Mouse (Mus musculus) neural tube, embryonic 11.5 days (tissue): ENCODE data around the gene Mthfd1l. TPM values are rescaled to one million over a fixed set of nuclear protein-coding genes. Genes with fewer than 3 reads are reported as not detected.

Experiments
- ATAC-seq: fragments of 200-750 bp; cut with Nextera tagmentation; 2 replicates; pipeline ENCODE4 v1.8.0; 2017; ENCODE audit warnings: moderate number of reproducible peaks, mild to moderate bottlenecking, moderate TSS enrichment, moderate library complexity; ENCODE audit not compliant: insufficient read depth, low FRiP score, low TSS enrichment
- DNase-seq: peaks from one replicate; pipeline ENCODE4 v3.0.0-alpha.2; 2015; ENCODE audit warnings: low spot score
- H3K27ac ChIP-seq: fragments of 300-500 bp; sonication (generic); 2 replicates; pipeline ENCODE4 v1.5.1; 2014; ENCODE audit warnings: low read depth, mild to moderate bottlenecking, low read length
- H3K27me3 ChIP-seq: fragments of 300-500 bp; sonication (generic); 2 replicates; pipeline ENCODE4 v1.6.1; 2014; ENCODE audit warnings: mild to moderate bottlenecking, low read length, mixed read lengths; ENCODE audit not compliant: control insufficient read depth, insufficient read depth
- H3K36me3 ChIP-seq: fragments of 300-500 bp; sonication (generic); 2 replicates; pipeline ENCODE4 v1.6.1; 2014; ENCODE audit warnings: mild to moderate bottlenecking, low read length, moderate library complexity, mixed read lengths; ENCODE audit not compliant: control insufficient read depth, insufficient read depth
- H3K4me1 ChIP-seq: fragments of 300-500 bp; sonication (generic); 2 replicates; pipeline ENCODE4 v1.6.1; 2014; ENCODE audit warnings: low read length, mixed read lengths; ENCODE audit not compliant: control insufficient read depth, insufficient read depth
- H3K4me2 ChIP-seq: fragments of 300-500 bp; sonication (generic); 2 replicates; pipeline ENCODE4 v1.6.1; 2014; ENCODE audit warnings: low read depth, mild to moderate bottlenecking, moderate library complexity
- H3K4me3 ChIP-seq: fragments of 300-500 bp; sonication (generic); 2 replicates; pipeline ENCODE4 v1.5.1; 2014; ENCODE audit warnings: low read depth, low read length
- H3K9ac ChIP-seq: fragments of 300-500 bp; sonication (generic); 2 replicates; pipeline ENCODE4 v1.6.1; 2014; ENCODE audit warnings: mild to moderate bottlenecking, low read length
- H3K9me3 ChIP-seq: fragments of 300-500 bp; sonication (generic); 2 replicates; pipeline ENCODE4 v1.6.1; 2016; ENCODE audit warnings: low read length; ENCODE audit not compliant: control insufficient read depth
- WGBS: fragments of 180-500 bp; shearing (Covaris S2); extraction: QIAGEN DNeasy Blood & Tissue Kit; methylation state at CpG from one replicate; pipeline ENCODE4 v1.1.7; 2014; 5-methylcytosine and 5-hydroxymethylcytosine counted together
- polyA plus RNA-seq: library from polyadenylated mRNA; unstranded; fragments of >200 nt; fragmentation: Nextera tagmentation; extraction: Ambion mirVana; gene quantifications from 2 replicates; pipeline ENCODE4 v1.2.1, GENCODE M21; 2014

Gene Mthfd1l
- 13.5 and 14.7 TPM in 2 replicates for polyA plus RNA-seq

DNA sequence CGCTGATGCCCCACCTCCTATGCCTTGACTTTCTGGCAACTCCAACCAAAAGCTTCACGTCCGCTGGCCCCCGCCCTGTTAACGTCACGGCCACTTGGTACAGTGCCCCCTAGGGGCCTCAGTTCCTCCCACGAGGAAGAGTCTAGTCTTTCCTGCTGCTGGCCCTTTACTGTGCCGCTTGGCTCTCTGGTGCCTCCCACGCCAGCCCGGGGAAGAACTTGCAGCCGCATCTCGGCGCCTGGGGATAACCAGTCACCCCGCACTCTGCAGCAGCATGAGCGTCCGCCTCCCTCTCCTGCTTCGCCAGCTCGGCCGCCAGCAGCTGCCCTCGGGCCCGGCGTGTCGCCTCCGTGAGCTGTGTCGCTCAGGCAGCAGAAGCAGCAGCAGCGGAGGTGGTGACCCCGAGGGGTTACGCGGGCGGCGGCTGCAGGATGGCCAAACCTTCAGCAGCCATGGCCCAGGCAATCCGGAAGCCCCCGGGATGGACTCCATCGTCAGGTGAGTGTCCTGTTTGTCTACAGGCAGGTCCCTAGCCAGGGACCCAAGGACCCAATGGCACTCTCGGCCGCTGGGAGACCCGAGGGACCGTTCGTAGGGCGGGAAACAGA, at the start of gene Mthfd1l:
Mthfd1l (plus strand) TSS at position 138 of the 608 bp plus-strand sequence.
- peak; percentile 80 for ATAC-seq
- no peaks in the 10 kb centered on the region for H3K36me3 ChIP-seq
- H3K9me3 ChIP-seq: no peaks in the 10 kb centered on the region
- H3K9ac ChIP-seq: peak within 1 kb of the TSS; percentile 68
- H3K4me3 ChIP-seq: peak within 1 kb of the TSS; percentile 62
- H3K4me1 ChIP-seq: no peaks in the 10 kb centered on the region
- H3K27ac ChIP-seq: peak within 1 kb of the TSS; percentile 58
- peak within 1 kb of the TSS; percentile 84 for H3K4me2 ChIP-seq
- no peaks in the 10 kb centered on the region for H3K27me3 ChIP-seq
- peak; percentile 88 for DNase-seq
- under 1% methylated on average over 40 of the region's 40 CpGs for WGBS

DNA sequence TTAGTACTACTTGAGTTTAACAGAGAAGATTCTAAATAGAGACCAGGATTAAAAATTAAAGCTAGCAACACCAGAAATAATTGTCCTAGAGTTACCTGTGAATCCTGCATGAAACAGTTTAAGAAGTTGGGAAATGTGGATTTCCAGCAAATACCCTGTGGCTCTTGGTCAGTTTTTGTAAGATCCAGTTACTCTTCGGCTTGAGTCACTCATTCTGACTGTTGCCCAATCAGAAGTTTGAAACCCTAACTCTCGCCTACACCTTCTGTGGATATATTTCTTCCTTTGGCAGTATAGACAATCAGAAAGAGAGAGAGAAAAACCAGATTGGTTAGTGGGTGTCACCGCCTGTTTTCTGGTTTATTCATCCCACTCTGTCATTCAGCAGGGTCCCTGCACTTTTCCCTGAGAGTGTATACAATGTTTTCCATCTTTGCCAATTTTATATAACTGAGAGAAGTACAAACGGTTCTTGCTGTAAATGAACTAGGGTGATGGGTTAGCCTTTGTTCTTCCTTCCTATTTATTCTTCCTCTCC, 44.8 kb upstream of the Mthfd1l start:
- H3K27ac ChIP-seq: no peak overlapping the region
- WGBS: 78% methylated on average over 4 of the region's 4 CpGs
- no peak for DNase-seq
- ATAC-seq: no peak
- no peak overlapping the region for H3K4me2 ChIP-seq
- no peaks in the 10 kb centered on the region for H3K27me3 ChIP-seq
- no peak overlapping the region for H3K4me3 ChIP-seq
- H3K4me1 ChIP-seq: no peaks in the 10 kb centered on the region
- no peaks in the 10 kb centered on the region for H3K9me3 ChIP-seq
- no peaks in the 10 kb centered on the region for H3K36me3 ChIP-seq
- no peak overlapping the region for H3K9ac ChIP-seq

GRCm38 (mm10) chr10:3931831-3932230, 41.1 kb upstream of the Mthfd1l start:
- no peak overlapping the region for H3K4me3 ChIP-seq
- H3K27ac ChIP-seq: no peak overlapping the region
- no peaks in the 10 kb centered on the region for H3K4me1 ChIP-seq
- no peaks in the 10 kb centered on the region for H3K36me3 ChIP-seq
- no peaks in the 10 kb centered on the region for H3K9me3 ChIP-seq
- DNase-seq: no peak
- ATAC-seq: no peak
- no peak overlapping the region for H3K9ac ChIP-seq
- no peak overlapping the region for H3K4me2 ChIP-seq
- H3K27me3 ChIP-seq: no peaks in the 10 kb centered on the region

- no peaks in the 10 kb centered on the region for H3K27me3 ChIP-seq
- no peak for DNase-seq
- WGBS: 80% methylated on average over 12 of the region's 12 CpGs
- H3K27ac ChIP-seq: no peak overlapping the region
- no peak overlapping the region for H3K9ac ChIP-seq
- ATAC-seq: no peak
- no peaks in the 10 kb centered on the region for H3K4me1 ChIP-seq
- no peak overlapping the region for H3K4me2 ChIP-seq
- H3K4me3 ChIP-seq: no peak overlapping the region
- no peaks in the 10 kb centered on the region for H3K9me3 ChIP-seq
- H3K36me3 ChIP-seq: no peaks in the 10 kb centered on the region
Measured at GRCm38 (mm10) chr10:3933311-3933940, 39.5 kb upstream of the Mthfd1l start.

- no peaks in the 10 kb centered on the region for H3K4me1 ChIP-seq
- H3K4me3 ChIP-seq: no peak overlapping the region
- H3K36me3 ChIP-seq: no peaks in the 10 kb centered on the region
- no peak overlapping the region for H3K4me2 ChIP-seq
- no peaks in the 10 kb centered on the region for H3K27me3 ChIP-seq
- H3K9me3 ChIP-seq: no peaks in the 10 kb centered on the region
- no peak for DNase-seq
- no peak overlapping the region for H3K9ac ChIP-seq
- no peak for ATAC-seq
- no peak overlapping the region for H3K27ac ChIP-seq
Measured at GRCm38 (mm10) chr10:3936864-3937263, 36.1 kb upstream of the Mthfd1l start.

GRCm38 (mm10) chr10:3939895-3940595, 32.9 kb upstream of the Mthfd1l start:
- 94% methylated on average over 11 of the region's 11 CpGs for WGBS
- DNase-seq: no peak

GRCm38 (mm10) chr10:3940596-3940975, 32.3 kb upstream of the Mthfd1l start:
- no peaks in the 10 kb centered on the region for H3K4me1 ChIP-seq
- no peak overlapping the region for H3K27ac ChIP-seq
- WGBS: 87% methylated on average over 6 of the region's 6 CpGs
- no peaks in the 10 kb centered on the region for H3K27me3 ChIP-seq
- no peak for DNase-seq
- H3K4me2 ChIP-seq: no peak overlapping the region
- no peaks in the 10 kb centered on the region for H3K9me3 ChIP-seq
- H3K4me3 ChIP-seq: no peak overlapping the region
- no peak for ATAC-seq
- H3K36me3 ChIP-seq: no peaks in the 10 kb centered on the region
- no peak overlapping the region for H3K9ac ChIP-seq

More at GRCm38 (mm10) chr10:3939895-3940595, 32.9 kb upstream of the Mthfd1l start:
- H3K4me1 ChIP-seq: no peaks in the 10 kb centered on the region
- no peaks in the 10 kb centered on the region for H3K9me3 ChIP-seq
- H3K4me3 ChIP-seq: no peak overlapping the region
- H3K36me3 ChIP-seq: no peaks in the 10 kb centered on the region
- no peak overlapping the region for H3K9ac ChIP-seq
- ATAC-seq: no peak
- no peaks in the 10 kb centered on the region for H3K27me3 ChIP-seq
- H3K27ac ChIP-seq: no peak overlapping the region
- no peak overlapping the region for H3K4me2 ChIP-seq

GRCm38 (mm10) chr10:3941054-3941757, 31.7 kb upstream of the Mthfd1l start:
- WGBS: 31% methylated on average over 11 of the region's 11 CpGs
- no peak for ATAC-seq
- Histone ChIP-seq H3K4me3 (no peak overlapping the region), H3K27ac (no peak overlapping the region), H3K9ac (no peak overlapping the region), H3K4me2 (no peak overlapping the region), H3K4me1 (no peaks in the 10 kb centered on the region), H3K9me3 (no peaks in the 10 kb centered on the region), H3K36me3 (no peaks in the 10 kb centered on the region), H3K27me3 (no peaks in the 10 kb centered on the region)
- DNase-seq: no peak
